Mouse (Mus musculus) 416B (cell line): ENCODE results near the gene Atg7.
A peak's percentile ranks its signal among the peaks of the same experiment; 100 is the strongest.

Source experiments
- DNase-seq: peaks from one replicate; pipeline ENCODE4 v3.0.0; 2011; ENCODE audit warnings: low read depth

Atg7 gene

DNA sequence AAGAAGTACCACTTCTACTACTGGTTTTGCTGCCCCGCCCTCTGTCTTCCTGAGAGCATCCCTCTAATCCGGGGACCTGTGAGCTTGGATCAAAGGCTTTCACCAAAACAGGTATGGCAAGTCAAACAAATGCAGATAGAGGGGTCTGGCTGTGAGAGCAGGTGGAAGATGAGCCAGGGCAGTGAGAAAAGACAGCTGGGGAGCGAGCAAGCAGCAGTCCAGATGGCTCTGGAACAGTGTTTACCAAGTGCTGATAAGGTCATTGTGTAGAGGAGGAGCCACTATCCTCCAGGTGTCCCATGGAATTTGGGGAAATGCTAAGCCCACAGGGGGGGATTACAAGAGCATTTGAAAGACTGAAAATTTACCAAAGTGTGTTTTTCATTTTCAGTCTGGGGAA lies 41.5 kb downstream of the Atg7 start:
- DNase-seq: no peak

DNA sequence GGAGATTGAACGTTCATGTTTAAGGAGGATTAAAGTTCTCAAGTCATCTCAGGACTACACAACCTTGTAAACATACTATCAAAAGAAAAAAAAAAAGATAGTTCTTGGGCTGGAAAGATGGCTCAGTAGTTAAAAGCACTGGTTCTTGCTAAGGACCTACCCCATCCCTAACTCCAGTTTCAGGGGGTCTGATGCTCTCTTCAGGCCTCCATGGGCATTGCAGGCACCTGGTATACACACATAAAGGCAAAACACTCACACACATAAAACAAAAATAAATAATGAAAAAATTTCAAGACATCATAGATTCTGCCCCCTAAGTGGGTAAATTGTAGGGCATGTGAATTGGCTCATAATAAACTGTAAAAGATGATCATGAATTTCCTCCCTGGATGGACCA lies 42.5 kb downstream of the Atg7 start:
- DNase-seq: peak; percentile 32

DNA sequence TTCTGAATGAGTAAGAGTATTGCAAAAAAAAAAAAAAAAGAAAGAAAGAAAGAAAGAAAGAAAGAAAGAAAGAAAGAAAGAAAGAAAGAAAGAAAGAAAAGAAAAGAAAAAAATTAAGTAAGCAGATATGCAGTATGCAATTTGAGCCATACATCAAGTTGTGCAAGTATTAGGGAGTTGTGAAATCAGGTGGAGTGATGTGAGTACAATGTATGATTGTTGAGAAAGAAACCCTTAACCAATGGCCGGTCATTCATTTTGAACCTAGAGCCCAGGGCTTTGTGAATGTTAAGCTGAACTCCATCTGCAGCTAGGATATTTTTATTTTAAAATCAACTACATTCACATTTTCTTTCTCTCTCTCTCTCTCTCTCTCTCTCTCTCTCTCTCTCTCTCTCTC lies 44.1 kb downstream of the Atg7 start:
- peak; percentile 77 for DNase-seq

- DNase-seq: peak; percentile 82
Measured at GRCm38 (mm10) chr6:114690661-114691060, 47.8 kb downstream of the Atg7 start.

GRCm38 (mm10) chr6:114691530-114691929 lies 48.6 kb downstream of the Atg7 start:
- no peak for DNase-seq

GRCm38 (mm10) chr6:114692691-114693090 lies 49.8 kb downstream of the Atg7 start:
- no peak for DNase-seq

GRCm38 (mm10) chr6:114697646-114698490 lies 55.0 kb downstream of the Atg7 start:
- peak; percentile 79 for DNase-seq

DNA sequence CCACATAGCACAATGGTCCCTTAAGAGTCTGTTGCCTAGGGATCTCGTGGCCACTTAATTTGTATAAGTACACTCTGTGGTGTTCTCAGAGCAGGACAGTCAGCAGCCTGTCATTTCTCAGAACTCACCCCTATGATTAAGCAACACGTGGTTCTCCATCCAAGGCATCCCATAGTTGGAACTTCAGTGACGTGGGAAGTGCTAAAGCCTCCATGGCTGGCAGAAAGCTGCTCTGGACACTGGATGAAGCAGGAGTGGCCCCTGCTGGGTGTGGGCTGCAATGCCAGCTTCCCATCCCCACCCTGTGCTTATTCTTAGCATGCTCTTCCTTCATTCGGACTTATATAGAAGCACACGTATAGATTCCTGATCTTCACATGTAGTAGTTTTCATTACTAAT lies 55.7 kb downstream of the Atg7 start:
- DNase-seq: peak; percentile 7

DNA sequence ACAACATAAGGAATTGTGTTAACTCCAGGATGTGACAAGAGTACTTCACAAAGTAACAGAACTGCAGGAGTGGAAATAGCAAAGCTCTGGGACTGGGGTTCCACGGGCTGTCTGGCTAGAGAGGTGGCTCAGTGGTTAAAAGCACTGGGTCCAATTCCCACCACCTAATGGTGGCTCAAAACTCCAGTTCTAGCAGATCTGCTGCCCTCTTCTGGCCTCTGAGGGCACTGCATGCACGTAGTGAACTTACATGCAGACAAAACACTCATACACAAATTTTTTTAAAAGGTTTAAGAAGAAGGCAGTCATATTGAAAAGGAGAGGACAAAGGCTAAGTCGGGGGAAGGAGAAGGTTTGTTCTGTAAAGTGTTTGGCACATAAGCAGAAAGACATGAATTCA lies 57.8 kb downstream of the Atg7 start:
- DNase-seq: peak; percentile 27

DNA sequence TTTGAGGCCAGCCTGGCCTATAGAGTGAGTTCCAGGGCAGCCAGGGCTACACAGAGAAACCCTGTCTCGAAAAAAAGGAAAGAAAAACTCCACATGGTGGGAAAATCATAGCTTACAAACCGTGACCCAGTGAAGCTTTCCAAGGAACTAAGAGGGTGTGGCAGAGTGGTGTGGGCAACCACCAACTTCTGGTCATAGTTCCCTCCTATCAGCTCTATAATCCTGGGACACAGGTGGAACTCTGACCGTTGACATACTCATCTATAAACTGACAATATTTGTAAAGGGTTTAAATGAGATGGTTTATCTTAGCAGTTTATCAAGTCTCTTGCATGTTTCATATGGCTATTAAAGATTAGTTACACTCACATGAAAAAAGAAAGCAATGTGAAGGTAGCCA lies 64.1 kb downstream of the Atg7 start:
- no peak for DNase-seq

DNA sequence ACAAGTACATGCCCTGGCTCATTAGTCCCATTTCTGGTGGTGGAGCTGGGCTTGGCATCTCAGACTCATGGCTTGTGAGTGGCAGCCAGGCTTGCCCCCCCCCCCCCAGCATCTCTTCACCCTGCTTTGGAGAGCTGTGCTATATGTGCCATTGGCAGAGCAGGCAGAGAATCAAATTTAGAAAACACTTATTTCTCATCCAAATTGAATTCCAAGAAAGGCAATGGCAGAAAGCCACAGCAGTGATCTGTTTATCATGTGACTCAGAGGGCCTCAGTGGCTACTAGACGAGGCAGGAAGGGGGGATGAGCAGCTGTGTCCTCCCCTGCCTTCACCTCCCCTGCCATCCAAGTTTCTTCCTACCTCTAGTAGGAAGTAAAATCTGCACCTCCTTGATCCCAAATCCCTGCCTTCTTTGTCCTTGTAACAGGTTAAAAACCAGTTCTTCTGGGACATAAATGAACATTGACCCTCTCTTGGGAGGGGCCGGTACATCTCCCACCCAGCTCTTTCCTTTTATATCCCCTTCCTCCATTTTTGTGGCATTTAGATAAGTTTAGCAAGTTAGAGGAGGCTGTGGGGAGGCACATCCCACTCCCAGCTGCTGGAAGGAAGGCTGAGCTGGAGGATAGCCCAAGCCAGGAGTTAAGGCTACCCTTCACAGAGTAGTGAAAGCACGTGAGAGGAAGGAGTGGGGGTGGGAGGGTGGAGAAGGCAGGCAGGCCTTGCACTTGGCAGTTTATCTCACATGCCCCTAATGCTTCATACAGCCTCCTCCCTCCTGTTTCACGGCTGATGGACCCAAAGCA lies 69.5 kb downstream of the Atg7 start:
- DNase-seq: no peak

- DNase-seq: no peak
Measured at GRCm38 (mm10) chr6:114713538-114713937, 70.6 kb downstream of the Atg7 start.

DNA sequence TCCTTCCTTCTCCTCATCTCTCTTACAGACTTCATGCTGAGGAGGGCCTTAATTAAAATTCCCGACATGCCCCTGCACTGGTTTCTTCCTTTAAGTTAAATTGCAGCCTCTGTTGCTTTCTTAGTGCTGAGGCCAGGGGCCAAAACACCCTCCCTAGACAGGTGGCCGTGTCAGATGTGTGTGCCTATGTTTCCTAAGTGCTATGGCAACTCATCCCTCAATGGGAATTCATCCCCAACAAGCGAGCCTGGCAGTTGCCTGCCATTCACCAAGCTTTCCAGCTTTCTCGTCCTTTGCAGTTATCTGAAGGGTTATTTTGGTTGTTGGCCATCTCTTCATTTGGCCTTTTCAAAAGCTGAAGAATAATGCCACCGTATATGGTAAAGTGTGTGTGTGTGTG lies 71.8 kb downstream of the Atg7 start:
- no peak for DNase-seq

DNA sequence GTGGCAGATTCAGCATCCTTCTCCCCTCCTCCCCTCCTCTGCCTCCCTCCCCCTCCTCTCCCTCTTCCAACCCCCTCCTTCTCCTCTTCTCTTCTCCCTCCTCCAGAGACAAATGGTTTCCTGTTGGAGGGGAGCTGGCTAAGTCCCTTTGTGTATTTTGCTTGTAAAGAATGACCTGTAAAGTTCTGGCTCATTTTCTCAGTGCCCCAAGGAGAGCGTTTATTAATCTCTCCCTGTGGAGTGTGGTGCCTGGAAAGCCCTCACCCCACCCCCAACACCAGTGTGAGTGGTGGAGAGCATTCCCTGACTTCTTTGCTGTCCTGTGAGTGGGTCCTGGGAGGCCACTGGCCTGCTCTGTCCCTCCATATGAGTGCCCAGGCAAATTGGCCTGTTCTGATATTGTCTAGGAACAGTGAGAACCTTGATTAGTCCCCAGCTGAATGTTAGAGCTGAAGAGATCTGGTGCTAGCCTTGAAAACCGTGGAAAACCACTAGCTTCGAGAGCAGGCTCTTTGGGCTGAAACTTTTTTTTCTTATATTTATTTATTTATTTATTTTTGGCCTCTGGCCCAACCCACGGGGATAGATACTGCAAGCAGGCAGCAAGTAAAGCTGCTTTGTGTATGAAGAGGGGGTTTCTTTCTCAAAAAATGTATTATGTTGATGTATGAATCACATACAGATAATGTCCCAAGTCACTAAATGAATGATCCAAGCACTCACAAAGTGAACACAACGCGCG lies 72.6 kb downstream of the Atg7 start:
- no peak for DNase-seq

DNA sequence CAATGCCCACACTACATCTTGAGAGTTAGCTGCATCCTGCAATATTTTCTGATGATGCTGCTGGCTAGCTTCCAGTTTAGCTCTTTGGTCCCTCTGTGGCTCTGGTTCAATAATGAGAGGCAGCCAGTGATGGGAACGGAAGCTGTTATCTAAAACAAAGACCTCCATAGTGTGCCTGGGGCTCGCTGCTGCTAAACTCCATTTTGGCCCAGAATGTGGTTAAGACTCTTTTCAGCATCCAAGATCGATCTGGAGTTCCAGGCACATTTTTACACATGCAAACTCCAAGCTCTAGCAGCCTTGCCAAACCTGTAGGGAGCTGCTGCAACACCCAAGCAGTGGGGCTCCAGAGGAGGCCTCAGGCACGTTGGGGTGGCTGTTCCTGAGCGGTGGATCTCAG lies 76.2 kb downstream of the Atg7 start:
- DNase-seq: no peak

GRCm38 (mm10) chr6:114719665-114720064 lies 76.8 kb downstream of the Atg7 start:
- DNase-seq: no peak

GRCm38 (mm10) chr6:114722046-114722445 lies 79.1 kb downstream of the Atg7 start:
- DNase-seq: no peak

DNA sequence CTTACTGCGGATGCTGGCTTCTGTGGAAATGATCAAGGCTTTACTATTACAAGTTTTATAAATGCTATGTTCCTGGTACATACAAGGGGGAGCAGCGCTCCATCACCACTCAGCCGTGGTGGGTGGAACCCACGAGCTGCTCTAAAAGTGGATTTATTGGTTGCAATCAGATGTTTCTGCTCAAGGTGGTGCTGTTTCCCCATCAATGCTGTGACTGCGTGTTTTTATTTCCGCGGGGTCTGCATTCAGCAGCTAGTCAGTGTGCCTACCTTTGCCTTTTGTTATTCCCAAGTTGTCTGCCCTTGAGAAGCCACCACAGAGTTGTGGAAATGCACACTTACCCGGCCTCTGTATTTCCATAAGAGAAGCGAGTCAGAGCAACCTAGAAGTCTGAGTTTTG lies 81.0 kb downstream of the Atg7 start:
- peak; percentile 47 for DNase-seq

- DNase-seq: no peak
Measured at GRCm38 (mm10) chr6:114724351-114724750, 81.5 kb downstream of the Atg7 start.

- no peak for DNase-seq
Measured at GRCm38 (mm10) chr6:114725147-114725575, 82.3 kb downstream of the Atg7 start.

DNA sequence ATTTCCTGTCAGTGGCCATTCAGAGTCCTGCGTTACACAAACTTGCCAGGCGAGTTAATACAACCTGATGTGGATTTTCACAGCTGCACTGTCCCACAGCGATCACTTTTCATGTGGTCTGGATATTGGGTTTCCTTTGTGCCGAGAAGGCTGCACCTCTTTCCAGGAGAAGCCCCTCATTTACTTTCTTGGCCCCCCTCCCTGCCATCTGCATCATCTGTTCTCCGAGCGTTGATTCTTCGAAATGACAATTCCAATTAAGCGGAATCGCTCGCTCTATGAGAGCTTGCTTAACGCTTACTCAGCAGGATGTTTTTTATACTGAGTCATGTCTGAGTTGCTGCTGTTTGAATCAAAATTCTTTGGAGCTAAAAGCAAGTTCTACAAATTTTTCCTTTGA lies 83.8 kb downstream of the Atg7 start:
- no peak for DNase-seq

GRCm38 (mm10) chr6:114733156-114733555 lies 90.3 kb downstream of the Atg7 start:
- no peak for DNase-seq

GRCm38 (mm10) chr6:114733681-114734080 lies 90.8 kb downstream of the Atg7 start:
- no peak for DNase-seq
